Mouse (Mus musculus) megakaryocyte, embryonic 14.5 days (primary cell): ENCODE results near the gene Sox6.

Source experiments
- FLI1 ChIP-seq: IDR thresholded peaks from 2 replicates; pipeline ENCODE4 v1.6.1; 2012; ENCODE audit warnings: low read length, inconsistent platforms, mixed read lengths
- GATA1 ChIP-seq: IDR thresholded peaks from 3 replicates; pipeline ENCODE4 v1.6.1; 2012; ENCODE audit warnings: mixed read lengths, low read length, inconsistent platforms, borderline replicate concordance

DNA sequence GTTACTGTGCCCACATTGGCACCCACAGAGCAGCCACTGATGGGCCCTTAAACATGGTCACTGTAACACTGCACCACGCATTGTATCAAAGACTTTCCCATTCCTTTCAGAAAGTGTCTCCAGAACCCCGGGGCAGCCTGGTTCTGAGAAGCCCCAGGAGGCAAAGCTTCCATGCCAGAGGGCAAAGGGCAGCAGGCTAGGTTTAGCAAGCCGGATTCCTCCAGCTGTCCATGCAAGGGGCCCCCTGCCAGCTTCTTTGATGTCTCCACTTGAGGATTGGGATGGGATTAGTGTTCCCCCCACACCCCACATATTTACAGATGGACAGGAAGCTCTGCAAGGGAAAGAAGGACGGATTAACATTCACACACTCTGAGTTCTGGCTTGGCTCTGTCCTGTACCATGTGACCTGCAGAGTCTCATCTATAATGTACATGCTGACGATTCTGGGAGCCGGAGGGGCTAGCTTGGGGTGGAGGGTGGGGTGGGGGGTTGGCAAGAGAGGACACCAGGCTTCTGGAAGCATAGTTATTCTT lies 592.0 kb downstream of the Sox6 start:
- TF ChIP-seq GATA1 (no peak), FLI1 (no peak)
